Mouse (Mus musculus) MEL-GATA-1-ER (cell line): Measurements from ENCODE around the gene Batf2.
"Not testable (repeated sequence)": the region's sequence is repeated elsewhere in the genome, so short reads cannot be mapped to it uniquely, and the experiment has no call there.

Source experiments
- DNase-seq: peaks from one replicate; pipeline ENCODE4 v3.0.0-alpha.2; 2012; ENCODE audit warnings: low read depth; ENCODE audit errors: extremely low read depth

The Batf2 gene

GRCm38 (mm10) chr19:6132171-6132827 is 8.5 kb upstream of the Batf2 start:
- DNase-seq = peak; percentile 27

GRCm38 (mm10) chr19:6133197-6133596 is 7.6 kb upstream of the Batf2 start:
- DNase-seq = not testable (repeated sequence)

DNA sequence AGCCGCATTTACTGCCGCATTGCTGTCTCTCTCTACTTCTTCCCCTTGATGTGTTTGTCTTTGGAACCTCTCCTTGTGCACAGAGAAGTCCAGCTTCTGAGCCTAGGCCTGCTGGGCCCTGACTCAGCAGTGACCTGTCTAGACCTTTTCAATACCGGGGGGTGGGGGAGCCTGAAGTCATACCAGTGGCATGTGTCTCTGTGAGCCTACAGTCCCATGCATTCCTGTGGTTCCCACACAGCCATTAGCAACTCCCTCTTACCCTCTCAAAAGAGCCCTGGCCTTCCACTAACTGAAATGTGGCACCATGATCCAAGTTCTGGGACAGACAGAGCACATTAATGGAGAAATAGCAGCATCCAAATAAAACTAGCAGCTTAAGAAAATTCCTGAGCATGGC is 4.4 kb upstream of the Batf2 start:
- no peak for DNase-seq

DNA sequence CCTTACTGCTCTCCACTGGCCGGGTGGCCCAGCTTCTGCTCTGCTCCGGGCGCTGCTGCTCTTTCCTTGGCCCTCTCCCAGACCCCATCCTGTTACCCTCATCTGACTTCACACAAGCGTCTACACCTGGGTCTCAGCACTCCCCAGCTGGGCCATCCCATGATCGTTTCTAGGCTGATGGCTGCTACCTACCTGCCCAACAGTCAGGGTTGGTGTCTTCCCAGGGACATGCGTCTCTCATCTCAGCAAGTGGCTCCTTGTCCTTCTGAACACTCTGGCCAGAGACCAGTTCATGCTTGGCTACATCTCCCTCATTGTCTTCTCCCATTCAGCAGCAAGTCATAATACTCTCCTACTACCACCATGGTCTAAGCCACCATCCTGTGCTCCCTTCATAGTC is 1.1 kb upstream of the Batf2 start:
- no peak for DNase-seq

GRCm38 (mm10) chr19:6140374-6140677 is 457 bp upstream of the Batf2 start:
- DNase-seq = no peak

- DNase-seq = peak; percentile 87
Measured at GRCm38 (mm10) chr19:6141394-6141749, 589 bp downstream of the Batf2 start, which contains the start of gene Arl2. Arl2 (minus strand) TSS chr19:6141548.

- DNase-seq = no peak
Measured at GRCm38 (mm10) chr19:6144842-6145241, 4.1 kb downstream of the Batf2 start.

- DNase-seq = no peak
Measured at GRCm38 (mm10) chr19:6155174-6155573, 14.4 kb downstream of the Batf2 start.

DNA sequence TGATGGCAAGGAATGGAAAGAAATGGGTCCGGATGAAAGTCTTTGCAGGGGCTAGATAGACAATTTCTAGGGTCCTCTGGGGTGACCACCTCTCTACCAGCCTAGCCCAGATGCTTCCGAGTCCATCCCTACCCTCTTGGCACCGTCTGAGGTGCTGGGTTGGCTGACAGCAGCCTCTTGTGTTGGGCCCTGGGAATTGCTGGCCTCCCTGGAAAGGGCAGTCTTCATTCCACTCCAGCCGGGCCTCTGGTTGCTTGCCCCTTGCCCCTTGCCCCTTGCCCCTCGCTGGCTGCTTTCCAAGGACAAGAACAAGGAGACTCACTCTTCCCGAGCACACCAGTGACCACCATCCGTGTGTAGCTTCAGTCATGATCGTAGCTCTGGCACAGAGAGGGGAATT is 15.6 kb downstream of the Batf2 start:
- DNase-seq = no peak

GRCm38 (mm10) chr19:6157220-6157619 is 16.4 kb downstream of the Batf2 start:
- no peak for DNase-seq

GRCm38 (mm10) chr19:6163872-6164547 is 23.2 kb downstream of the Batf2 start:
- no peak for DNase-seq

GRCm38 (mm10) chr19:6166750-6167149 is 26.0 kb downstream of the Batf2 start:
- no peak for DNase-seq

DNA sequence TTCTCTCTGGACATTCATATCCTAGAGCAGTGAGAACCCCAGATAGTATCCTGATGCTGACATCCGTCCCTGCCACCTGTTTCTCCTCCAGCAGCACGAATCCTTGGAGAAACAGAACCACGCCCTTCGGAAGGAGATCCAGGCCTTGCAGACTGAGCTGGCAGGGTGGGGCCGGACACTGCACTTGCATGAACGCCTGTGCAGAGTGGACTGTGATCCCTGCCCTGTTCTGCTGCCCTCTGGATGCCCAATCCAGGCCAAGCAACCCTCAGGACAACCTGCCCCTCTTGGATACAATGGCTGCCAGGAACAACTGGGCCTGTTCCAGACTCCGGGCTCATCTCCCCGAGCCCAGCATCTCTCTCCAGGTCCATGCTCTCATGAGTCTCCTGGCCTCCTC is 30.4 kb downstream of the Batf2 start:
- DNase-seq = no peak

GRCm38 (mm10) chr19:6174771-6175170 is 34.0 kb downstream of the Batf2 start:
- DNase-seq = no peak

DNA sequence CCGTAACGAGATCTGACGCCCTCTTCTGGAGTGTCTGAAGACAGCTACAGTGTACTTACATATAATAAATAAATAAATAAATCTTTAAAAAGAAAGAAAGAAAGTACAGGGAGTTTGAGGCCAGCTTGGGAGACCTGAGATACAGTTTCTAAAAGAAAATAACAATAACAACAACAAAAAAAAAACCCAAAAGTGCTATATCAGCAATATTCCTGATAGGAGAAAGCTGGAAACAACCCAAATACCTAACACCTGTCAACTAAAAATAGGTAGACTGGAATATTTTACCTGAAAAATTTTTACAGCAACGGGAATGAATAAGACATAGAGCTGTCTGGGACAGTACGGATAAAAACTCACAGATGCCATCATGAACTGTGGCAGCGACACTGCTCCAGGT is 38.0 kb downstream of the Batf2 start:
- DNase-seq = no peak

GRCm38 (mm10) chr19:6181629-6182028 is 40.8 kb downstream of the Batf2 start:
- DNase-seq = no peak

DNA sequence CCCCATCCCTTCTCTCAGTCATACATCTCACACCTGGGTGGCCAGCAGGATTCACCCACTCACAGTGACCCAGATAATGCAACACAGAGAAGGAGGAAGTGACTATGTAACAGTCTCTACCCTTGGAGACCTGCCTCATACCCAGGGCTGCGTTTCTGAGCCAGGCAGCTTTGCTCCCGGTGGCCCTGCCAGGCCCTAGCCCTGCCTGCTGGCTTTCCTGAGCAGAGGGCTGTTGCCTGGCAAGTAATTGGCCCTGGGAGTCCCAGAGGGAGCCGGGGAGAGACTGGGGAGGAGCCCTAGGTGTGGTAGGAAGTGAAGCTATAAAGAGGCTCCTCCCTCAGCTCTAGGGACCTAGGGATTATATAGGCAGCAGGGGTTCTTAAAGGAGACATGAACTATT is 41.8 kb downstream of the Batf2 start:
- DNase-seq = no peak

DNA sequence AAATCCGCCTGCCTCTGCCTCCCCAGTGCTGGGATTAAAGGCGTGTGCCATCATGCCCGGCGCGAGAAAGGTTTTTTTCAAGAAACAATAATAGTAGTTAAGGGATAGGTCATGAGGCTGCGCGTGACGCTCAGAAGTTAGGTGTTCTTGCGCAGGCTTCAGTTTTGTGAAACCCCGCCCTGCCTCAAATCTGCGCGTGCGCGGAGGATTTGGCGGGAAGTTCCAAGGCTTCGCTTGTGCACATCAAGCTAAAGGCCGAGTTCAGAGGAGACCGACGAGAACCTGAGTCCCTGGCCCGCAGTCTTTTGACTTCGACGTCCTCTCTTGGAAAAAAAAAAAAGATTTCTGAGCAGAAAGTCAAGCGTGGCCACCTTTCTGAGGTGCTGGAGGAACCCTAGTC is 43.3 kb downstream of the Batf2 start, which contains the start of gene Majin:
TSS of gene Majin (plus strand) at position 258 of the 400 bp plus-strand sequence.
- no peak for DNase-seq

DNA sequence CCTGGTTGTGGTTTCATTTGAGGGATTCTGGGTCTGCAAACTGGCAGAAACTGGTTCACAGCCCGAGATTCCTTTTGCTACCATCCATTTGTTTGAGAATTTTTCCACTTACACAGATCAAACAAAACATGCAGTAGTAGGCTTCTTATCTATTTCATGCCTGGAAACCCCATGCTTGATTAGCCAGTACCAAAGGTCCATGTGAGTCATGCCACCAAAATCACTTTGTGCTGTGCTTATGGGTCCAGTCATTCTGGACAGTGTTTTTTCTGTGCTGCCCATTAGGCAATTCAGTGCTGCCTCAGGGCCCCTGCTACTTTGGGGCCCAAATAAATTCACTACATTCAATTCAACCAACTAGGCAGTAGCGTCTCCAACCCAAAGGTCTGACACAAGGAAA is 63.5 kb downstream of the Batf2 start:
- DNase-seq = no peak

GRCm38 (mm10) chr19:6206716-6207115 is 65.9 kb downstream of the Batf2 start:
- no peak for DNase-seq

DNA sequence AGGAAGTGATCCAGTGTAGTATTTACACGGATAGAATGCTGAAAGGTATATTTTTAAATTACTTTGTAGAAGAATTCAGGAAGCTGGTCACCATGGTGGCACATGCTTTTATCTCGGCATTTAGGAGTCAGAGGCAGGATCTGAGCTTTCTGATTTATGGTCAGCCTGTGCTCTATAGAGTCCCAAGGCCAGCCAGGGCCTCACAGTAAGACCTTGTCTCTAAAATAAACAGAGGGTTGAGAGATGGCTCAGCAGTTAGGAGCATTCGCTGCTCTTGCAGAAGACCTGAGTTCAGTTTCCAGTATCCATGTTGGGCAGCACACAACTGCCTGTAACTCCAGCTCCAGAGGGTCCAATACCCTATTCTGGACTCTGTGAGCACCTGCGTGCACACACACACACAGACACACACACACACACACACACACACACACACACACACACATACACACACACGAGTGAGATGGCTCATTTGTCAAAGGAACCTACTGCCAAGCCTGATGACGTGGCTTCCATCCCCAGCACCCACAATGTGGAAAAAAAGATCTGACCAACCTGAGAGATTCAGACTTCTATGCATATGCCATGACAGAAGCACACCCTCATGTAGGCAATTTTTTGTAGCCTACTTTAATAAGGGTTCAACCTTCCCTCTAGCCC is 75.4 kb downstream of the Batf2 start:
- no peak for DNase-seq

DNA sequence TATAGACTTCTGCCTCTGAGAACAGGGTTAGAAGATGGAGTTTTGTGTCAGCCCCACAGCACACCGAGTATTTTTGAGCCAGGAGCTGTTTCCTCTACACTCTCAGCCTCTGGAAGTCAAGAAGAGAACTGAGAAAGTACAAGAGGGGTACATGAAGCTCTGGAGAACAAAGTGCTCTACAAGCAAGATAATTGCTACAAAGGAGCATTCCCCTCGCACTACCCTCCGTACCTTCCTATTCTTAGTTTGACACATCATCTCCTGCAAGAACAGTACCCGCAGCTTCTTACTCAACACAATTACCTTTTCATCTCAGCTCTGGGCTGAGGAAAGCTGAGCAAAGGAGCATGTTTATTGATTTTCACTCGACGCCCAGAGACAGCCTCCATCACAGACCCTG is 77.8 kb downstream of the Batf2 start:
- no peak for DNase-seq
